Mouse (Mus musculus): Measurements from ENCODE around the gene Lrrc28.

DNA sequence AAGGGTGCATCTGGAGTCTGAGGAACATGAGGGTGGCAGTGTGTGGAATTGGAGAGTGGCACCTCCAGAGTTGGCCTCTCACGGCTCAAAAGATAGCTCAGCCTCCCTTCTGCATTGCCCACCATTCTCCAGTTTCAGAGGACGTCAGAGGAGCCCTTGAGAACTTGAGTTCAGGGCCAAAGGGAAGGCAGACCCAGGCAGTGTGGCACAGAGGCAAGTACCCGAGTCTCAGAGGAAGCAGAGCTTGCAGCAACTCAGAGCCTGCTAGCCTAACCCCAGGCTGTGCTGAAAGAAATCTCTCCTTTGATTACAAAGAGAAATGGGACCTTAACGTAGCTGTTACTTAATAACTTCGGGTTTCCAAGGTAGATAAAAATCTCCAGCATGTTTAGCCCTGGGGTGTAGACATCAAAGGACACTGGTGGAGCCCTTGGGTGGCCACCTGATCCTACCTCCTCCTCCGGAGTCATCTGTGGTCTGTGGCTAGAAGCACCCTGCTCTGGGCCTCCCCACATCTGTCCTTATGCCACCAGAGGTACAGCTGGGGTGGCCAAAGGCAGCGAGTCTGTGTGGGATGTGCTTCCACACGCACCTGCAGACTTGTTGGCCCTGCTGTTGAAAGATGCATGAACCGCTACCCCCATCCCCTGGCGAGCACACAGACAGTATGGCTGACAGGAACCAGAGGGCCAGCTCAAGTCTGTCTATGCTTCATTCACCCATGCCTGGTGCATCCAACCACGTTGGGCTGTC is 144.8 kb downstream of the Lrrc28 start:
- TF ChIP-seq CTCF (IDR thresholded peaks at IDR 0.05; ENCODE audit: control insufficient read depth, insufficient read depth, insufficient read length) (no peak), MYOD1 (IDR thresholded peaks at IDR 0.05; ENCODE audit: control insufficient read depth, insufficient read length, low read depth) (no peak), CEBPB (IDR thresholded peaks at IDR 0.05; ENCODE audit: low read depth) (no peak), FOSL1 (IDR thresholded peaks at IDR 0.05; ENCODE audit: insufficient read depth, low read length, poor library complexity, severe bottlenecking) (no peak)
